Comparison of ENCODE assay signal across 12 mouse cellular contexts in the genomic region with DNA sequence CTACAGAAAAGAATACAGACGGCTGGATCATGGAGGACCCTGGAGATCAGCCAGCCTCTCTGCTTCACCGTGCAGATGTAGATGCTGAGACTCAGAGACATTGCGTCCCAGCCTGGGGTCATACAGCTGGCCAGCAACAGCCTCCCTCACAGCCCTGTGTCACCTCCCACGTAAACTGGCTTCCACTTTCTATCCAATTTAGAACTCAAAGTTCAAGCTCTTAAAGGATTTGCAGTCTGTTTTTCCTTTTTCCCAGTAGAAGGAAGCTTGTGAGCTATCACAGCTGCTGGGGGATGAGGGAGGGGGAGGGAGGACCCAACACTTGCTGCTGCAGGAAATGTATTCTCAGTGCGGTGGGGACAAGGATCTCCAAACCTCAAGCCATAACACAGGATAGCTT. TPM values are rescaled to one million over a fixed set of nuclear protein-coding genes. Genes with fewer than 3 reads are reported as not detected.
A peak's percentile ranks its signal among the peaks of the same experiment; 100 is the strongest.
DNase-seq lines count a peak whose midpoint lies in the region; ATAC-seq lines count a peak whose summit lies in the region.
"Had no signal": no experiment of that assay in that cellular context is flagged by ENCODE, and none has a peak within 500 bp of the region (broad histone marks: within the 10 kb centered on the region; RNA-seq: fewer than 3 reads in every experiment).

No protein-coding gene starts in this region.

- H3K27me3 ChIP-seq in embryonic facial prominence, embryonic 14.5 days (replicated peaks; ENCODE audit: control insufficient read depth, insufficient read depth, low read length): no peaks in the 10 kb centered on the region
- no peaks in the 10 kb centered on the region for H3K27me3 ChIP-seq in embryonic facial prominence, embryonic 10.5 days (replicated peaks; ENCODE audit: low read depth, poor library complexity, severe bottlenecking)
- H3K27me3 ChIP-seq in kidney, embryonic 15.5 days: no peaks in the 10 kb centered on the region
- H3K27me3 ChIP-seq in midbrain, embryonic 16.5 days (ENCODE audit: control insufficient read depth, insufficient read depth, low read depth, low read length): no peaks in the 10 kb centered on the region
- H3K27me3 ChIP-seq: megakaryocyte, embryonic 14.5 days had no signal

- H3K27ac ChIP-seq in embryonic facial prominence, embryonic 14.5 days (replicated peaks; ENCODE audit: low read depth, low read length): no peak overlapping the region
- H3K27ac ChIP-seq in embryonic facial prominence, embryonic 10.5 days (replicated peaks): no peak overlapping the region
- H3K27ac ChIP-seq in kidney, embryonic 15.5 days: peak overlapping the region; percentile 75
- H3K27ac ChIP-seq in midbrain, embryonic 16.5 days (ENCODE audit: low read length): no peak overlapping the region

- no peaks in the 10 kb centered on the region for H3K36me3 ChIP-seq in embryonic facial prominence, embryonic 14.5 days (ENCODE audit: control insufficient read depth, insufficient read depth, low read length)
- no peaks in the 10 kb centered on the region for H3K36me3 ChIP-seq in embryonic facial prominence, embryonic 10.5 days (replicated peaks)
- no peaks in the 10 kb centered on the region for H3K36me3 ChIP-seq in kidney, embryonic 15.5 days
- no peaks in the 10 kb centered on the region for H3K36me3 ChIP-seq in midbrain, embryonic 16.5 days (ENCODE audit: control insufficient read depth, insufficient read depth, low read length)

- H3K9me3 ChIP-seq in embryonic facial prominence, embryonic 14.5 days (ENCODE audit: control insufficient read depth, low read length): no peaks in the 10 kb centered on the region
- H3K9me3 ChIP-seq in embryonic facial prominence, embryonic 10.5 days: no peaks in the 10 kb centered on the region
- no peaks in the 10 kb centered on the region for H3K9me3 ChIP-seq in kidney, embryonic 15.5 days (replicated peaks)
- H3K9me3 ChIP-seq in midbrain, embryonic 16.5 days (replicated peaks; ENCODE audit: control insufficient read depth, low read length, poor library complexity, severe bottlenecking): no peaks in the 10 kb centered on the region
- H3K9me3 ChIP-seq: megakaryocyte, embryonic 14.5 days had no signal

- H3K4me1 ChIP-seq in embryonic facial prominence, embryonic 14.5 days (ENCODE audit: control insufficient read depth, insufficient read depth, low read length): no peaks in the 10 kb centered on the region
- H3K4me1 ChIP-seq in embryonic facial prominence, embryonic 10.5 days: no peaks in the 10 kb centered on the region
- H3K4me1 ChIP-seq in kidney, embryonic 15.5 days: peaks cover 9% of the 10 kb centered on the region
- H3K4me1 ChIP-seq in midbrain, embryonic 16.5 days (ENCODE audit: control insufficient read depth, insufficient read depth, low read length): no peaks in the 10 kb centered on the region

- H3K9ac ChIP-seq in embryonic facial prominence, embryonic 14.5 days (ENCODE audit: low read depth, low read length): no peak overlapping the region
- no peak overlapping the region for H3K9ac ChIP-seq in kidney, embryonic 15.5 days
- no peak overlapping the region for H3K9ac ChIP-seq in midbrain, embryonic 16.5 days (ENCODE audit: low read depth, low read length)
- H3K9ac ChIP-seq: forebrain, postnatal 0 days had no signal

- DNase-seq in embryonic facial prominence, embryonic 14.5 days (ENCODE audit: low spot score): peak; percentile 28
- no peak for DNase-seq in embryonic facial prominence, embryonic 10.5 days (ENCODE audit: low spot score)
- peak; percentile 80 for DNase-seq in heart, adult 8-10 months (ENCODE audit: low spot score)
- DNase-seq in mesoderm, embryonic 11.5 days (ENCODE audit: low read depth, low spot score): peak; percentile 17
- DNase-seq in cerebellum, postnatal 10 days: no peak
- DNase-seq in spleen, postnatal 4 days (ENCODE audit: low spot score in 2 of 2): no peak
- DNase-seq: cerebellum, postnatal 14 days; forebrain, postnatal 0 days had no signal

- no peak for ATAC-seq in embryonic facial prominence, embryonic 14.5 days (ENCODE audit: low read depth)
- ATAC-seq in kidney, embryonic 15.5 days (replicated peaks; ENCODE audit: low FRiP score): peak; percentile 92
- no peak for ATAC-seq in midbrain, embryonic 16.5 days
- ATAC-seq: forebrain, postnatal 0 days had no signal

- no peak overlapping the region for H3K4me3 ChIP-seq in embryonic facial prominence, embryonic 14.5 days (ENCODE audit: low read depth, low read length)
- no peak overlapping the region for H3K4me3 ChIP-seq in embryonic facial prominence, embryonic 10.5 days
- H3K4me3 ChIP-seq in kidney, embryonic 15.5 days (replicated peaks): no peak overlapping the region
- no peak overlapping the region for H3K4me3 ChIP-seq in midbrain, embryonic 16.5 days (ENCODE audit: low read depth, low read length)
- H3K4me3 ChIP-seq: megakaryocyte, embryonic 14.5 days had no signal

- no peak overlapping the region for H3K4me2 ChIP-seq in embryonic facial prominence, embryonic 14.5 days (ENCODE audit: low read depth, low read length)
- no peak overlapping the region for H3K4me2 ChIP-seq in kidney, embryonic 15.5 days
- no peak overlapping the region for H3K4me2 ChIP-seq in midbrain, embryonic 16.5 days (ENCODE audit: low read length)

- WGBS in embryonic facial prominence, embryonic 14.5 days: 40% methylated on average over 5 of the region's 5 CpGs
- 69% methylated on average over 5 of the region's 5 CpGs for WGBS in embryonic facial prominence, embryonic 10.5 days
- 22% methylated on average over 5 of the region's 5 CpGs for WGBS in kidney, embryonic 15.5 days
- WGBS in midbrain, embryonic 16.5 days: 83% methylated on average over 5 of the region's 5 CpGs

RNA-seq across cellular contexts. Expression of gene Saxo1, which starts 59.4 kb away (rescaled TPM):
- polyA plus RNA-seq in embryonic facial prominence, embryonic 14.5 days (2014; fragmentation: Nextera tagmentation; extraction: Ambion mirVana): 0.10 and 0.28 TPM in 2 replicates
- not detected in 2 replicates for polyA plus RNA-seq in embryonic facial prominence, embryonic 10.5 days (2016; fragmentation: Nextera tagmentation; extraction: Ambion mirVana)
- not detected for total RNA-seq in heart, adult 8-10 months (2022)
- polyA plus RNA-seq in kidney, embryonic 15.5 days (2015; fragmentation: Nextera tagmentation; extraction: Ambion mirVana): 0.19 TPM in 1 of 2 replicates, not detected in the other
- not detected in 2 replicates for polyA plus RNA-seq in midbrain, embryonic 16.5 days (2015; fragmentation: Nextera tagmentation; extraction: Ambion mirVana)
- total RNA-seq: forebrain, postnatal 0 days; layer of hippocampus, adult 18-20 months had no signal
- polyA plus RNA-seq: forebrain, postnatal 0 days had no signal

Comparison
In these comparisons a context has a peak if more than half of its experiments do, and no peak if none do; other contexts are left out.
1. DNase-seq: peak in embryonic facial prominence, embryonic 14.5 days (single experiment), heart, adult 8-10 months (single experiment) and mesoderm, embryonic 11.5 days (single experiment); none in embryonic facial prominence, embryonic 10.5 days (single experiment), cerebellum, postnatal 10 days (0 of 2) and spleen, postnatal 4 days (0 of 2).